ENCODE assay signal across 33 mouse cellular contexts in the genomic region with DNA sequence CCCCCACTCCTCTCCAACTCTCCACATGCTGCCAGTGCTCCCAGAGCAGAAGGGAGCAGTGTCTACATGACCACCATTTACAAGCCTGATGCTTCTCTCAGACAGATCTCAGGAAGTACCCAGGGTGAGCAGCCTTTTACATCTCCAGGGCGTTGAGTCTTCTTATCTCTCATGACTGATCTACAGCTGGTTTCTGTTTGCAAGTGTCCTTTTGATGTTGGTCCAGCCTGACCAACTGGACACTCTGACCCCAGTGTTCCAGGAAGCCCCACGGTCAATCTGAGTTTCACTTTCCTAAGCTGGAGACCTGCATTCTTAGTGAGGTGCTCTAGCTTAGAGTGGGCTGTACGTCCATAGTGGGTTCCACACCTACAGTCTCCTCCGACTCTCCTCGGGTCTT. TPM values are rescaled to one million over a fixed set of nuclear protein-coding genes. Genes with fewer than 3 reads are reported as not detected.
A peak's percentile ranks its signal among the peaks of the same experiment; 100 is the strongest.
DNase-seq lines count a peak whose midpoint lies in the region; ATAC-seq and TF ChIP-seq lines count a peak whose summit lies in the region.
"Had no signal": no experiment of that assay in that cellular context is flagged by ENCODE, and none has a peak within 500 bp of the region (broad histone marks: within the 10 kb centered on the region; RNA-seq: fewer than 3 reads in every experiment).

No protein-coding gene starts in this region.

- H3K36me3 ChIP-seq in lung, postnatal 0 days (ENCODE audit: insufficient read depth, low read length) = no peaks in the 10 kb centered on the region
- H3K36me3 ChIP-seq in CH12.LX (replicated peaks in 1 of 2; ENCODE audit: control insufficient read depth in 1 of 2, insufficient read depth in 1 of 2, low read length in 1 of 2) = no peaks in the 10 kb centered on the region
- H3K36me3 ChIP-seq: embryonic facial prominence, embryonic 10.5 days; embryonic facial prominence, embryonic 13.5 days; forebrain, embryonic 10.5 days; G1E; heart, embryonic 10.5 days; heart, embryonic 13.5 days had no signal

- TF ChIP-seq EP300 in lung, postnatal 0 days (IDR thresholded peaks at IDR 0.05) = no peak
- no peak for TF ChIP-seq EP300 in CH12.LX (IDR thresholded peaks at IDR 0.05; ENCODE audit: low read length)

- no peak for DNase-seq in lung, postnatal 0 days (ENCODE audit: low spot score)
- DNase-seq in lung, adult 18-20 months = no peak
- DNase-seq in 3T3-L1 (ENCODE audit: low read depth, low spot score) (peak; percentile 47), CH12.LX (ENCODE audit: extremely low read depth) (no peak)
- DNase-seq in natural killer cell, adult 2 months (ENCODE audit: low spot score in 2 of 2) = peak; percentile 50 to 75
- DNase-seq: adrenal gland, adult 2 months; adrenal gland, postnatal 14 days; cerebellum, adult 11 months; cerebellum, adult 2 months; cerebellum, postnatal 10 days; cerebellum, postnatal 36 days; embryo, embryonic 11 days; gastrocnemius, postnatal 10 days; gastrocnemius, postnatal 36 days; heart, adult 2 months; heart, postnatal 14 days; heart, postnatal 4 days had no signal

- no peak for TF ChIP-seq CTCF in lung, postnatal 0 days (IDR thresholded peaks at IDR 0.05)
- TF ChIP-seq CTCF in CH12.LX (conservative IDR thresholded peaks at IDR 0.05 in 1 of 2, IDR thresholded peaks at IDR 0.05 in 1 of 2; ENCODE audit: low read depth in 2 of 2, low read length in 2 of 2) = no peak

- peak; percentile 19 for ATAC-seq in lung, postnatal 0 days
- no peak for ATAC-seq in erythroblast, adult 5-6 weeks (replicated peaks; ENCODE audit: low FRiP score, poor library complexity, severe bottlenecking)
- ATAC-seq: forebrain, embryonic 13.5 days; forebrain, embryonic 16.5 days; hindbrain, postnatal 0 days had no signal

- in situ Hi-C loops in CH12.LX (cut with MboI; ENCODE audit: low pct_ligation_motif_present, low pct_unique_long_range_greater_than_20kb, low sequenced_read_pairs) = no loop called here

- H3K4me2 ChIP-seq in lung, postnatal 0 days (replicated peaks; ENCODE audit: low read depth, low read length) = no peak overlapping the region
- H3K4me2 ChIP-seq in CH12.LX (ENCODE audit: insufficient read depth, low read depth, poor library complexity, severe bottlenecking) = peak overlapping the region; percentile 16
- H3K4me2 ChIP-seq: embryonic facial prominence, embryonic 13.5 days; forebrain, embryonic 13.5 days; heart, embryonic 13.5 days; hindbrain, embryonic 14.5 days had no signal

- no peaks in the 10 kb centered on the region for H3K27me3 ChIP-seq in lung, postnatal 0 days (replicated peaks; ENCODE audit: insufficient read depth, low read length)
- peaks cover 81% of the 10 kb centered on the region for H3K27me3 ChIP-seq in CH12.LX (replicated peaks)
- H3K27me3 ChIP-seq: forebrain, embryonic 13.5 days; heart, embryonic 13.5 days had no signal

- TF ChIP-seq POLR2A in CH12.LX (IDR thresholded peaks at IDR 0.05; ENCODE audit: low read depth, low read length) = no peak

- 50% methylated on average over 5 of the region's 5 CpGs for WGBS in lung, postnatal 0 days

- H3K4me1 ChIP-seq in lung, postnatal 0 days (ENCODE audit: insufficient read depth, low read depth, low read length) = no peaks in the 10 kb centered on the region
- H3K4me1 ChIP-seq in CH12.LX (ENCODE audit: control insufficient read depth in 1 of 2, insufficient read depth in 2 of 2) = peaks cover 0 to 7% of the 10 kb centered on the region in 2 experiments; a peak in 2 of 4 replicates
- H3K4me1 ChIP-seq: embryonic facial prominence, embryonic 10.5 days; forebrain, embryonic 10.5 days; forebrain, embryonic 13.5 days had no signal

- H3K9me3 ChIP-seq in lung, postnatal 0 days (ENCODE audit: low read length) = no peaks in the 10 kb centered on the region
- H3K9me3 ChIP-seq in CH12.LX (replicated peaks; ENCODE audit: low read length) = no peaks in the 10 kb centered on the region
- H3K9me3 ChIP-seq: embryonic facial prominence, embryonic 10.5 days; embryonic facial prominence, embryonic 13.5 days; forebrain, embryonic 10.5 days; forebrain, embryonic 13.5 days; G1E; heart, embryonic 10.5 days; heart, embryonic 13.5 days had no signal

- H3K4me3 ChIP-seq in lung, postnatal 0 days (ENCODE audit: low read depth, low read length) = no peak overlapping the region
- no peak overlapping the region for H3K4me3 ChIP-seq in CH12.LX (replicated peaks in 1 of 3; ENCODE audit: low read depth in 2 of 3, low read length in 2 of 3, poor library complexity in 1 of 3)
- H3K4me3 ChIP-seq: embryonic facial prominence, embryonic 10.5 days; embryonic facial prominence, embryonic 13.5 days; forebrain, embryonic 10.5 days; forebrain, embryonic 13.5 days; heart, adult 2 months; heart, embryonic 10.5 days; heart, embryonic 13.5 days had no signal

- no peak overlapping the region for H3K27ac ChIP-seq in lung, postnatal 0 days (ENCODE audit: low read length)
- no peak overlapping the region for H3K27ac ChIP-seq in CH12.LX (ENCODE audit: insufficient read depth, low read depth)
- H3K27ac ChIP-seq: embryonic facial prominence, embryonic 10.5 days; embryonic facial prominence, embryonic 13.5 days; forebrain, embryonic 10.5 days; forebrain, embryonic 13.5 days; heart, adult 2 months; heart, embryonic 10.5 days; heart, embryonic 13.5 days; hindbrain, embryonic 14.5 days; hindbrain, postnatal 0 days had no signal

- H3K9ac ChIP-seq in lung, postnatal 0 days (replicated peaks; ENCODE audit: low read depth) = no peak overlapping the region
- no peak overlapping the region for H3K9ac ChIP-seq in CH12.LX (ENCODE audit: insufficient read depth, low read depth)
- H3K9ac ChIP-seq: embryonic facial prominence, embryonic 13.5 days; forebrain, embryonic 13.5 days; heart, embryonic 13.5 days; hindbrain, embryonic 14.5 days had no signal

- H3K79me2 ChIP-seq in CH12.LX (replicated peaks; ENCODE audit: control insufficient read depth, extremely low read depth, insufficient read depth, poor library complexity, severe bottlenecking) = no peaks in the 10 kb centered on the region

- dilution Hi-C loops in CH12.LX (cut with MboI; ENCODE audit: extremely low pct_ligation_motif_present, extremely low pct_unique_long_range_greater_than_20kb, low sequenced_read_pairs) = no loop called here

- no peak for TF ChIP-seq RAD21 in CH12.LX (IDR thresholded peaks at IDR 0.05; ENCODE audit: low read depth, low read length)

TF ChIP-seq in CH12.LX, 34 proteins besides CTCF, POLR2A, EP300 and RAD21:
- TF ChIP-seq ZNF384 (IDR thresholded peaks at IDR 0.05; ENCODE audit: low read depth, low read length) (no peak), RCOR1 (conservative IDR thresholded peaks at IDR 0.05; ENCODE audit: low read depth, low read length) (no peak), BHLHE40 (IDR thresholded peaks at IDR 0.05; ENCODE audit: low read depth, low read length) (no peak), MAX (IDR thresholded peaks at IDR 0.05; ENCODE audit: low read length) (no peak), MAZ (IDR thresholded peaks at IDR 0.05; ENCODE audit: low read depth, low read length) (no peak), MEF2A (IDR thresholded peaks at IDR 0.05; ENCODE audit: borderline replicate concordance, low read depth, low read length) (no peak), TCF12 (IDR thresholded peaks at IDR 0.05; ENCODE audit: low read depth, low read length) (no peak), SIN3A (IDR thresholded peaks at IDR 0.05; ENCODE audit: low read length) (no peak), UBTF (IDR thresholded peaks at IDR 0.05; ENCODE audit: low read depth, low read length) (no peak), NELFE (IDR thresholded peaks at IDR 0.05; ENCODE audit: low read depth, low read length) (no peak), ETS1 (conservative IDR thresholded peaks at IDR 0.05; ENCODE audit: low read depth, low read length) (no peak), MXI1 (IDR thresholded peaks at IDR 0.05; ENCODE audit: low read depth, low read length) (no peak), HCFC1 (IDR thresholded peaks at IDR 0.05; ENCODE audit: low read depth, low read length) (no peak)

RNA-seq across cellular contexts. Expression of gene Ccn5, which starts 16.8 kb away (rescaled TPM):
- polyA plus RNA-seq in lung, postnatal 0 days (2015; fragmentation: Nextera tagmentation; extraction: Ambion mirVana) = 2.4 and 2.7 TPM in 2 replicates
- total RNA-seq in CH12.LX (2012; rRNA removed) (0.13 TPM in 1 of 2 replicates, not detected in the other), CH12.LX (2014; rRNA removed) (not detected in 2 replicates)
- polyA plus RNA-seq in CH12.LX (2012; ENCODE audit: insufficient read length, low read depth) = not detected in 2 replicates
- 0.84 TPM in 1 of 2 replicates, not detected in the other for total RNA-seq in erythroblast, adult 5-6 weeks (2015; ENCODE audit: low replicate concordance)
- total RNA-seq in erythroblast, adult 5-6 weeks (2017; ENCODE audit: low replicate concordance) = 0.51 TPM in 1 of 2 replicates, not detected in the other
- total RNA-seq: adrenal gland, postnatal 4 days; G1E; granulocyte monocyte progenitor cell, adult 5-6 weeks had no signal
- polyA plus RNA-seq: G1E; hindbrain, embryonic 14.5 days had no signal

RNA-seq across cellular contexts. Expression of gene Kcnk15, which starts 49.6 kb away (rescaled TPM):
- not detected in 2 replicates for polyA plus RNA-seq in lung, postnatal 0 days (2015; fragmentation: Nextera tagmentation; extraction: Ambion mirVana)
- total RNA-seq in CH12.LX (2012; rRNA removed) = not detected in 2 replicates
- not detected in 2 replicates for total RNA-seq in CH12.LX (2014; rRNA removed)
- polyA plus RNA-seq in CH12.LX (2012; ENCODE audit: insufficient read length, low read depth) = not detected in 2 replicates
- total RNA-seq in erythroblast, adult 5-6 weeks (2015; ENCODE audit: low replicate concordance) = not detected in 2 replicates
- total RNA-seq in erythroblast, adult 5-6 weeks (2017; ENCODE audit: low replicate concordance) = not detected in 2 replicates
- total RNA-seq: adrenal gland, adult 2 months; adrenal gland, postnatal 14 days; adrenal gland, postnatal 4 days; G1E; gastrocnemius, adult 18-20 months; gastrocnemius, postnatal 10 days; gastrocnemius, postnatal 36 days; granulocyte monocyte progenitor cell, adult 5-6 weeks; heart, adult 2 months; heart, postnatal 14 days; heart, postnatal 4 days had no signal
- polyA plus RNA-seq: embryonic facial prominence, embryonic 10.5 days; embryonic facial prominence, embryonic 13.5 days; forebrain, embryonic 10.5 days; forebrain, embryonic 13.5 days; forebrain, embryonic 16.5 days; G1E; heart, adult 2 months; heart, embryonic 10.5 days; heart, embryonic 13.5 days; heart, embryonic 16.5 days; hindbrain, embryonic 11.5 days; hindbrain, embryonic 14.5 days had no signal

RNA-seq across cellular contexts. Expression of gene Ada, which starts 53.8 kb away (rescaled TPM):
- 3.2 and 3.6 TPM in 2 replicates for polyA plus RNA-seq in lung, postnatal 0 days (2015; fragmentation: Nextera tagmentation; extraction: Ambion mirVana)
- total RNA-seq in CH12.LX (2012; rRNA removed) = 18.0 and 23.4 TPM in 2 replicates
- 21.8 and 24.0 TPM in 2 replicates for total RNA-seq in CH12.LX (2014; rRNA removed)
- polyA plus RNA-seq in CH12.LX (2012; ENCODE audit: insufficient read length, low read depth) = 19.9 and 21.1 TPM in 2 replicates
- 2.9 and 5.2 TPM in 2 replicates for total RNA-seq in erythroblast, adult 5-6 weeks (2015; ENCODE audit: low replicate concordance)
- 4.4 and 4.5 TPM in 2 replicates for total RNA-seq in erythroblast, adult 5-6 weeks (2017; ENCODE audit: low replicate concordance)

Comparison
In these comparisons a context has a peak if more than half of its experiments do, and no peak if none do; other contexts are left out.
1. DNase-seq: peak in 3T3-L1 (single experiment) and natural killer cell, adult 2 months (2 of 2); none in lung, postnatal 0 days (single experiment), lung, adult 18-20 months (0 of 2) and CH12.LX (single experiment).